Mouse (Mus musculus) E14TG2a.4 (cell line): ENCODE measurements around the gene Zfp853.
A peak's percentile ranks its signal among the peaks of the same experiment; 100 is the strongest.

Experiments
- H3K27me3 ChIP-seq: 2 replicates; pipeline ENCODE4 v1.6.1; 2014; ENCODE audit warnings: low read length, control low read depth; ENCODE audit not compliant: insufficient read depth
- H3K36me3 ChIP-seq: 2 replicates; pipeline ENCODE4 v1.6.1; 2014; ENCODE audit warnings: low read length, control low read depth; ENCODE audit not compliant: insufficient read depth
- H3K4me1 ChIP-seq: replicated peaks from 2 replicates; pipeline ENCODE4 v1.6.1; 2014; ENCODE audit warnings: low read depth, low read length, control low read depth
- H3K4me3 ChIP-seq: replicated peaks from 2 replicates; pipeline ENCODE4 v1.5.1; 2014; ENCODE audit warnings: mild to moderate bottlenecking, low read length
- H3K9me3 ChIP-seq: 2 replicates; pipeline ENCODE4 v1.6.1; 2014; ENCODE audit warnings: low read length, control low read depth
- CTCF ChIP-seq: conservative IDR thresholded peaks from 2 replicates; pipeline ENCODE4 v1.5.1; 2014; ENCODE audit warnings: low read length
- NANOG ChIP-seq: IDR thresholded peaks from 2 replicates; pipeline ENCODE4 v1.6.1; 2014; ENCODE audit warnings: borderline replicate concordance, low read length, mixed read lengths
- POU5F1 ChIP-seq: IDR thresholded peaks from 2 replicates; pipeline ENCODE4 v1.6.1; 2014; ENCODE audit warnings: low read length, borderline replicate concordance

Gene Zfp853

GRCm38 (mm10) chr5:143293404-143293803 lies at the start of gene Zfp853:
Zfp853 (minus strand) TSS chr5:143293623.
- Histone ChIP-seq H3K27me3 (peaks cover 62% of the 10 kb centered on the region), H3K36me3 (no peaks in the 10 kb centered on the region), H3K9me3 (peaks cover 13% of the 10 kb centered on the region), H3K4me1 (peaks cover 38% of the 10 kb centered on the region), H3K4me3 (peak within 1 kb of the TSS; percentile 73)
- no peak for TF ChIP-seq CTCF
- no peak for TF ChIP-seq NANOG
- no peak for TF ChIP-seq POU5F1

- H3K27me3 ChIP-seq: no peaks in the 10 kb centered on the region
- H3K4me1 ChIP-seq: peaks cover 20% of the 10 kb centered on the region
- no peak for TF ChIP-seq NANOG
- TF ChIP-seq CTCF: no peak
- TF ChIP-seq POU5F1: no peak
- H3K9me3 ChIP-seq: peaks cover 32% of the 10 kb centered on the region
- H3K4me3 ChIP-seq: no peak overlapping the region
- no peaks in the 10 kb centered on the region for H3K36me3 ChIP-seq
Measured at GRCm38 (mm10) chr5:143339603-143340002, 46.2 kb upstream of the Zfp853 start.

- H3K4me1 ChIP-seq: peaks cover 24% of the 10 kb centered on the region
- no peak overlapping the region for H3K4me3 ChIP-seq
- H3K36me3 ChIP-seq: no peaks in the 10 kb centered on the region
- peak; percentile 65 for TF ChIP-seq CTCF
- TF ChIP-seq POU5F1: no peak
- no peaks in the 10 kb centered on the region for H3K27me3 ChIP-seq
- 0 out of 2 replicates have a peak, but pooled peaks cover 6% of the 10 kb centered on the region for H3K9me3 ChIP-seq
Measured at GRCm38 (mm10) chr5:143336559-143336958, 43.1 kb upstream of the Zfp853 start.

GRCm38 (mm10) chr5:143335089-143335460 lies 41.7 kb upstream of the Zfp853 start:
- Histone ChIP-seq H3K4me3 (no peak overlapping the region), H3K27me3 (no peaks in the 10 kb centered on the region), H3K4me1 (peaks cover 26% of the 10 kb centered on the region), H3K9me3 (0 out of 2 replicates have a peak, but pooled peaks cover 5% of the 10 kb centered on the region), H3K36me3 (no peaks in the 10 kb centered on the region)
- TF ChIP-seq NANOG: no peak

GRCm38 (mm10) chr5:143334418-143335088 lies 41.1 kb upstream of the Zfp853 start:
- Histone ChIP-seq H3K4me3 (peak overlapping the region; percentile 35; the same call in 1 of the 2 replicates), H3K9me3 (0 out of 2 replicates have a peak, but pooled peaks cover 5% of the 10 kb centered on the region), H3K27me3 (no peaks in the 10 kb centered on the region), H3K4me1 (peaks cover 26% of the 10 kb centered on the region), H3K36me3 (no peaks in the 10 kb centered on the region)
- TF ChIP-seq CTCF: no peak
- no peak for TF ChIP-seq NANOG
- TF ChIP-seq POU5F1: no peak

GRCm38 (mm10) chr5:143333872-143334271 lies 40.4 kb upstream of the Zfp853 start:
- Histone ChIP-seq H3K9me3 (0 out of 2 replicates have a peak, but pooled peaks cover 5% of the 10 kb centered on the region), H3K27me3 (no peaks in the 10 kb centered on the region), H3K4me3 (peak overlapping the region; percentile 35; the same call in 1 of the 2 replicates), H3K4me1 (peaks cover 26% of the 10 kb centered on the region), H3K36me3 (no peaks in the 10 kb centered on the region)
- TF ChIP-seq CTCF: peak; percentile 35
- TF ChIP-seq NANOG: no peak

GRCm38 (mm10) chr5:143328690-143329495 lies 35.5 kb upstream of the Zfp853 start, which contains the start of gene Zdhhc4:
Zdhhc4 (minus strand) TSS chr5:143329256.
- TF ChIP-seq POU5F1 (no peak), CTCF (no peak), NANOG (no peak)
- Histone ChIP-seq H3K4me3 (peak within 1 kb of the TSS; percentile 96), H3K36me3 (peaks cover 36% of the 10 kb centered on the region), H3K9me3 (no peaks in the 10 kb centered on the region), H3K27me3 (no peaks in the 10 kb centered on the region), H3K4me1 (peaks cover 22% of the 10 kb centered on the region)

GRCm38 (mm10) chr5:143317288-143317610 lies 23.8 kb upstream of the Zfp853 start:
- H3K27me3 ChIP-seq: peaks cover 8% of the 10 kb centered on the region
- peaks cover 76% of the 10 kb centered on the region for H3K36me3 ChIP-seq
- H3K4me1 ChIP-seq: peaks cover 38% of the 10 kb centered on the region
- TF ChIP-seq POU5F1 (no peak), CTCF (no peak), NANOG (no peak)
- no peaks in the 10 kb centered on the region for H3K9me3 ChIP-seq
- no peak overlapping the region for H3K4me3 ChIP-seq
